Mouse (Mus musculus) brain, adult 2 months (tissue): ENCODE measurements around the gene Dpf3.

Source experiments
- DNase-seq: peaks from one replicate; pipeline ENCODE4 v3.0.0; 2011; ENCODE audit warnings: low read depth, low spot score

Gene Dpf3

GRCm38 (mm10) chr12:83342035-83342874 lies 145.3 kb downstream of the Dpf3 start:
- DNase-seq = peak; percentile 91

- DNase-seq = peak; percentile 64
Observed at GRCm38 (mm10) chr12:83340960-83341359, 146.6 kb downstream of the Dpf3 start.

- DNase-seq = no peak
Observed at GRCm38 (mm10) chr12:83338345-83338744, 149.2 kb downstream of the Dpf3 start.

GRCm38 (mm10) chr12:83337776-83338149 lies 149.8 kb downstream of the Dpf3 start:
- DNase-seq = no peak

- DNase-seq = peak; percentile 65
Observed at GRCm38 (mm10) chr12:83337077-83337775, 150.3 kb downstream of the Dpf3 start.

GRCm38 (mm10) chr12:83330056-83330455 lies 157.5 kb downstream of the Dpf3 start:
- DNase-seq = peak; percentile 71

GRCm38 (mm10) chr12:83328899-83329298 lies 158.6 kb downstream of the Dpf3 start:
- DNase-seq = peak; percentile 76

- DNase-seq = no peak
Observed at GRCm38 (mm10) chr12:83328491-83328890, 159.0 kb downstream of the Dpf3 start.

GRCm38 (mm10) chr12:83327451-83327850 lies 160.1 kb downstream of the Dpf3 start:
- no peak for DNase-seq

- no peak for DNase-seq
Observed at GRCm38 (mm10) chr12:83320725-83321124, 166.8 kb downstream of the Dpf3 start.

GRCm38 (mm10) chr12:83317646-83318443 lies 169.7 kb downstream of the Dpf3 start:
- DNase-seq = no peak

GRCm38 (mm10) chr12:83314666-83315065 lies 172.8 kb downstream of the Dpf3 start:
- no peak for DNase-seq

GRCm38 (mm10) chr12:83312818-83313217 lies 174.7 kb downstream of the Dpf3 start:
- DNase-seq = no peak

GRCm38 (mm10) chr12:83310567-83310966 lies 176.9 kb downstream of the Dpf3 start:
- DNase-seq = no peak

GRCm38 (mm10) chr12:83309031-83309804 lies 178.3 kb downstream of the Dpf3 start:
- peak; percentile 39 for DNase-seq

GRCm38 (mm10) chr12:83308627-83309026 lies 178.9 kb downstream of the Dpf3 start:
- DNase-seq = no peak

- peak; percentile 13 for DNase-seq
Observed at GRCm38 (mm10) chr12:83303221-83303620, 184.3 kb downstream of the Dpf3 start.

- DNase-seq = peak; percentile 98
Observed at GRCm38 (mm10) chr12:83302320-83303153, 185.0 kb downstream of the Dpf3 start.

- peak; percentile 67 for DNase-seq
Observed at GRCm38 (mm10) chr12:83301616-83302319, 185.7 kb downstream of the Dpf3 start.

GRCm38 (mm10) chr12:83298358-83298757 lies 189.2 kb downstream of the Dpf3 start:
- no peak for DNase-seq
